Mouse (Mus musculus) heart, adult 2 months (tissue): ENCODE results near the gene Vipr1. TPM values are rescaled to one million over a fixed set of nuclear protein-coding genes. Genes with fewer than 3 reads are reported as not detected.

ENCODE experiments used
- DNase-seq, 2 experiments: peaks; one replicate each; pipeline ENCODE4 v3.0.0; 2021
- H3K27ac ChIP-seq: fragments of 200-600 bp; 2 replicates; pipeline ENCODE4 v1.8.1; 2022
- H3K27me3 ChIP-seq: fragments of 200-500 bp; 2 replicates; pipeline ENCODE4 v1.6.1; 2012; ENCODE audit warnings: mild to moderate bottlenecking, low read length, inconsistent platforms, mixed read lengths; ENCODE audit not compliant: control insufficient read depth, insufficient read depth
- H3K36me3 ChIP-seq: fragments of 200-500 bp; 2 replicates; pipeline ENCODE4 v1.6.1; 2012; ENCODE audit warnings: low read length, inconsistent platforms; ENCODE audit not compliant: control insufficient read depth, insufficient read depth
- H3K4me1 ChIP-seq: fragments of 200-500 bp; 2 replicates; pipeline ENCODE4 v1.6.1; 2011; ENCODE audit warnings: low read length; ENCODE audit not compliant: control insufficient read depth, insufficient read depth
- H3K4me3 ChIP-seq: fragments of 200-600 bp; 2 replicates; pipeline ENCODE4 v1.8.1; 2022
- H3K79me2 ChIP-seq: fragments of 200-500 bp; replicated peaks from 2 replicates; pipeline ENCODE4 v1.6.1; 2012; ENCODE audit warnings: mild to moderate bottlenecking, inconsistent platforms, low read length, moderate library complexity, mixed read lengths; ENCODE audit not compliant: control insufficient read depth, insufficient read depth
- H3K9ac ChIP-seq: fragments of 200-500 bp; 2 replicates; pipeline ENCODE4 v1.6.1; 2012; ENCODE audit warnings: low read depth, mild to moderate bottlenecking, control low read depth, inconsistent platforms, low read length, mixed read lengths
- CTCF ChIP-seq: fragments of 200-600 bp; IDR thresholded peaks from 2 replicates; pipeline ENCODE4 v1.8.1; 2022; ENCODE audit warnings: antibody characterized with exemption, mild to moderate bottlenecking, moderate library complexity
- EP300 ChIP-seq: fragments of 200-500 bp; IDR thresholded peaks from 2 replicates; pipeline ENCODE4 v1.6.1; 2011; ENCODE audit warnings: low read depth, low read length, control low read depth; ENCODE audit not compliant: insufficient read depth
- POLR2A ChIP-seq: fragments of 200-500 bp; IDR thresholded peaks from 2 replicates; pipeline ENCODE4 v1.6.1; 2011; ENCODE audit warnings: mild to moderate bottlenecking, low read depth, low read length, control low read depth; ENCODE audit not compliant: insufficient read depth
- WGBS: fragments of 180-500 bp; shearing (Covaris S2); methylation state at CpG from one replicate; pipeline ENCODE4 v1.1.7; 2018; 5-methylcytosine and 5-hydroxymethylcytosine counted together
- intact Hi-C: fragments of 180-260 bp; cut with DNase I; formaldehyde crosslinking; loops from one replicate; pipeline ENCODE4 v1.15.1; 2025
- polyA plus RNA-seq: library from polyadenylated mRNA; depleted of rRNA; stranded (reverse); fragments of >200 nt; gene quantifications from 2 replicates; pipeline ENCODE4 v1.2.3, GENCODE M21; 2012
- total RNA-seq, 2 experiments: library from RNA; stranded (reverse); gene quantifications; 2 replicates each; pipeline ENCODE4 v1.2.3; 2021

The Vipr1 gene
- total and polyA plus RNA-seq, 3 experiments, result 0.45 to 1.4 (median 1.2) TPM

DNA sequence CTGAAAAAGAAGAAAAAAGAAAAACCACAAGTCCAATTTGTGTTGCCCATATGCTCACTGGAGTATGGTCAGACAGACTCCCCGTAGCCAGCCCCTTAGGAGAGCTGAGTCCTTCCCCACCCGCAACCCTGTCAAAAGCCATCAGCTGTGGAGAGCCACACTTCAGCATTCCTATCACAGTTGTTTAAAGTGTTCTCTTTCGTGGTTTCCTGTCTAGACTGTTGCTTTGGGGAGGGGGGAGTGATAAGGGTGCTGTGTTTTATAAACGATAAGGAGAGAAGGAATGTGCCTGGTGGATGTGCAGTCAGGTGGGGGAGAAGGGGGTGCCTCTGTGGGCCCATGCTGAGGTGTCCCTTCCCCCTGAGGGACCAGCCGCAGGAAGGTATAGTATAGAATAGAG, 29.3 kb upstream of the Vipr1 start:
- Histone ChIP-seq H3K4me1 (no peaks in the 10 kb centered on the region), H3K79me2 (no peaks in the 10 kb centered on the region), H3K27me3 (no peaks in the 10 kb centered on the region), H3K9ac (no peak overlapping the region), H3K27ac (no peak overlapping the region), H3K4me3 (no peak overlapping the region), H3K36me3 (no peaks in the 10 kb centered on the region)
- intact Hi-C loops, result no loop called here
- DNase-seq, result no peak
- 34% methylated on average over 5 of the region's 5 CpGs for WGBS
- TF ChIP-seq POLR2A (no peak), EP300 (no peak), CTCF (no peak)

DNA sequence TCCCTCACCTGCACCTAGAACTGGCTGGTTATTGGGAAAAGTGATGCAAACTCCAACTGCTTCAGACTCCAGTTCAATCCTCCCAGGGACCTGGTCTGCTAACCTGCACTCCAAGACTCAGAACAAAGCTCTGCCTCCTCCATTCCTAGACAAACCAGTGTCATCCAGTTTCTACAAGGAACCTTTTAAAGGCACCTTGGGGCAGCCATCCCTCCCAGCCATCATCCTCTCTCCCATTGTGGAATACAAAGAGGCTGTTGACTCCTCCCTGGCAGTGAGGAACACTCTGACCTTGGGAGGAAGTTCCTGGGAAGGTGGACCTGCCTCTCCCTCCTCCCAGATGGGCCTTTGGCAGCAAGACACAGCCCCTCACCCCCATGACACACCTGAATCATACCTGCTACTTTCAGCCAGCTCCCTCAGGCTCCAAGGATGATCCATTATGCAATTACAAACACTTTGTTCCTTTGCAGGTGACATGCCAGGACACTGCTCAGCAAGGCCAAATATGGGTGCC, 28.2 kb upstream of the Vipr1 start:
- Histone ChIP-seq H3K27me3 (no peaks in the 10 kb centered on the region), H3K27ac (no peak overlapping the region), H3K4me1 (no peaks in the 10 kb centered on the region), H3K79me2 (no peaks in the 10 kb centered on the region), H3K9ac (no peak overlapping the region), H3K4me3 (no peak overlapping the region), H3K36me3 (no peaks in the 10 kb centered on the region)
- intact Hi-C loops, result no loop called here
- TF ChIP-seq CTCF (no peak), POLR2A (no peak)
- DNase-seq, result no peak

DNA sequence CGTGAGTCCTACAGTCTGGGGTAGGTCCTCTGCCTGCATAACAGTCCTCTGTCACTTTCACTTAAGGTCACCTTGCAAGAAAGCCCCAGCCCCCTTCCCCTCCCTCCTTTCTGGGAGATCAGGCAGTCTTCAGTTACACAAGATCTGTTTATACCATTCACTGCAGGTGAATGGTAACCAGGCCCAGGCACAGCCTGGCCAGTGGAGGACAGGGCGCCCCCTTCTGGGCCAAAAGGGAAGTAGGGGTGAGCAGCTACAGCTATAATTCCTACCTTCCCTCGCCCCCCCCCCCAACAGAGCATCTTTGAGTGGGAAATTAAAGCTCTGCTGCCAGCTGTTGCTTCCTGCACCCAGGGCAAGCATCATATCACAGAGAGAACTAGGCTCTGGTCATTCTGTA, 26.0 kb upstream of the Vipr1 start:
- no peak overlapping the region for H3K9ac ChIP-seq
- H3K27me3 ChIP-seq, result no peaks in the 10 kb centered on the region
- TF ChIP-seq CTCF (peak; percentile 45), POLR2A (no peak)
- intact Hi-C loops, result no loop called here
- WGBS, result 67% methylated on average over 3 of the region's 3 CpGs
- no peaks in the 10 kb centered on the region for H3K79me2 ChIP-seq
- no peaks in the 10 kb centered on the region for H3K36me3 ChIP-seq
- H3K4me3 ChIP-seq, result no peak overlapping the region
- DNase-seq, result no peak
- H3K27ac ChIP-seq, result no peak overlapping the region
- no peaks in the 10 kb centered on the region for H3K4me1 ChIP-seq

DNA sequence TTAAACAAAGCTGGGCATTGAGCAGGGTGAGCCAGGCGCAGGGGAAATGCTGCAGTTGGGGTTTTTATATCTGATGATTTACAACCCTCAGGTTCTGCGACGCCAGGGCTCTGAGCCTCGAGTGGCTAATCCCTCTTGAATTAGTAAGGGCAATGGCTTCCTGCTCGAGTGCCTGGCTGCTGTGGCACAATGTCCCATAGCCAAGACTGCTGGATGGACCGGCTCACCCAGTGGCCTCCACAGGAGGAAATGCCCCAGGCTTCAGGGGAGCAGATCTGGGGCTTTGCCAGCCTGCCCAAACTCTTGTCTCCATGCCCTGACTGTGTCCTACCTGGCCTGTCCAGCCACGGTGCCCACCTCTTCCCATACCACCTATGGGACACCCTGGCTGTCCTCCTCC, 23.1 kb upstream of the Vipr1 start:
- no peaks in the 10 kb centered on the region for H3K27me3 ChIP-seq
- no peak overlapping the region for H3K27ac ChIP-seq
- no peak for DNase-seq
- H3K4me3 ChIP-seq, result no peak overlapping the region
- H3K79me2 ChIP-seq, result no peaks in the 10 kb centered on the region
- no peaks in the 10 kb centered on the region for H3K4me1 ChIP-seq
- H3K9ac ChIP-seq, result no peak overlapping the region
- no peak for TF ChIP-seq CTCF
- TF ChIP-seq EP300, result no peak
- no peak for TF ChIP-seq POLR2A
- intact Hi-C loops, result no loop called here
- no peaks in the 10 kb centered on the region for H3K36me3 ChIP-seq
- 67% methylated on average over 7 of the region's 7 CpGs for WGBS

DNA sequence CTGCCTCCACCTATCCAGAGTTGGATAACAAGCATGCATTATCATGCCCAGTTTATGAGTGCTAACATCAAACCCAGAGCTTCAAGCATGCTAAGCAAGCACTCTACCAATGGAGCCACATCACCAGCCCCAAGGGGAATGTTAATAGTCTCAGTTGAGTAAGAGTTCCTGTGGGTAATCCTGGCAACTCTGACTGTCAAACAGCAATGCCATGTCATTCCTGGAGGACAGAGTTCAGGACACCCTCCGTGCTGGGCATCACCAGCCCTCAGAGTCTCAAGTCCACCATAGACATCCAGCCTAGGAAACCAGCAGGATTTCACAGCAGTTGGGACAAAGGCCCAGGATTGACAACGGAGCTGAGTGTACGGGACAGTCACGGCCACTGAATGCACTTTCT, 19.3 kb upstream of the Vipr1 start:
- no peak overlapping the region for H3K9ac ChIP-seq
- no peaks in the 10 kb centered on the region for H3K79me2 ChIP-seq
- intact Hi-C loops, result no loop called here
- H3K27ac ChIP-seq, result no peak overlapping the region
- H3K4me1 ChIP-seq, result no peaks in the 10 kb centered on the region
- no peaks in the 10 kb centered on the region for H3K27me3 ChIP-seq
- WGBS, result 90% methylated on average over 4 of the region's 4 CpGs
- H3K36me3 ChIP-seq, result no peaks in the 10 kb centered on the region
- H3K4me3 ChIP-seq, result no peak overlapping the region
- TF ChIP-seq EP300 (no peak), CTCF (no peak), POLR2A (no peak)
- DNase-seq, result no peak

DNA sequence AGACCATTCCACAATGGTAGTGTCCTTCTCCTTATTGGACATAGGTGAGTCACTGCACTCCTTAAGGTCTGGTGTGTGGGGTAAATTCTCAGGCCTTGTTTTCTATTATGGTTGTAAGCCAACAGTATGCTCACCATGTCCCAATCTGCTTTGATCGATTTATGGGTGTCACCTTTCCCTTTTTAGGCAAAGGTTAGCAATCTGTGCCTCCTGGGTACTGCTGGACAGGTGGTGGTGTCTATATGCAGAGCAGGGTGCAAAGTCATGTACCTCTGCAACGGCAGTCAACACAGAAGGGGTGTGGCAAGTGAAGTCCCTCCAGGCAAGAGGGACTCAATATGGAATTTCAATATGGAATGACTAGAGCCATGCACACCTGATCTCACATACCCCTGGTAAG, 17.6 kb upstream of the Vipr1 start:
- H3K4me1 ChIP-seq, result no peaks in the 10 kb centered on the region
- no peaks in the 10 kb centered on the region for H3K27me3 ChIP-seq
- intact Hi-C loops, result no loop called here
- no peak overlapping the region for H3K27ac ChIP-seq
- no peaks in the 10 kb centered on the region for H3K36me3 ChIP-seq
- no peak overlapping the region for H3K4me3 ChIP-seq
- DNase-seq, result no peak
- H3K79me2 ChIP-seq, result no peaks in the 10 kb centered on the region
- H3K9ac ChIP-seq, result no peak overlapping the region
- 78% methylated on average over 2 of the region's 2 CpGs for WGBS
- TF ChIP-seq POLR2A (no peak), CTCF (no peak), EP300 (no peak)
